Mouse (Mus musculus): ENCODE data around the gene Supt5.

- no peak for TF ChIP-seq E2F4 (IDR thresholded peaks at IDR 0.05; ENCODE audit: borderline replicate concordance, low read depth, low read length)
- no peak for TF ChIP-seq MAFK (IDR thresholded peaks at IDR 0.05; ENCODE audit: borderline replicate concordance, low read depth, low read length)
- TF ChIP-seq POLR2A (IDR thresholded peaks at IDR 0.05; ENCODE audit: control insufficient read depth in 1 of 2, insufficient read depth in 1 of 2, low read depth in 1 of 2, low read length in 2 of 2, poor library complexity in 1 of 2), result no peak
Observed at GRCm38 (mm10) chr7:28383606-28384005, 45.1 kb upstream of the Supt5 start.

All from MEL (cell line).